Mouse (Mus musculus) limb, embryonic 14.5 days (tissue): Measurements from ENCODE around the gene Ccm2l. TPM values are rescaled to one million over a fixed set of nuclear protein-coding genes. Genes with fewer than 3 reads are reported as not detected.

Experiments
- ATAC-seq: fragments of 200-750 bp; cut with Nextera tagmentation; 2 replicates; pipeline ENCODE4 v1.8.0; 2017; ENCODE audit warnings: low read depth, moderate number of reproducible peaks, moderate TSS enrichment; ENCODE audit not compliant: low FRiP score
- DNase-seq: peaks from one replicate; pipeline ENCODE4 v3.0.0-alpha.2; 2015; ENCODE audit warnings: low spot score
- H3K27ac ChIP-seq: fragments of 300-500 bp; sonication (generic); replicated peaks from 2 replicates; pipeline ENCODE4 v1.5.1; 2014; ENCODE audit warnings: low read depth, mild to moderate bottlenecking, low read length, moderate library complexity, mixed read lengths
- H3K27me3 ChIP-seq: fragments of 300-500 bp; sonication (generic); 2 replicates; pipeline ENCODE4 v1.6.1; 2014; ENCODE audit warnings: low read length, mixed read lengths; ENCODE audit not compliant: control insufficient read depth, insufficient read depth
- H3K36me3 ChIP-seq: fragments of 300-500 bp; sonication (generic); 2 replicates; pipeline ENCODE4 v1.6.1; 2014; ENCODE audit warnings: mild to moderate bottlenecking, low read length, moderate library complexity, mixed read lengths; ENCODE audit not compliant: control insufficient read depth, insufficient read depth
- H3K4me1 ChIP-seq: fragments of 300-500 bp; sonication (generic); 2 replicates; pipeline ENCODE4 v1.6.1; 2014; ENCODE audit warnings: antibody characterized with exemption, low read length, mixed read lengths; ENCODE audit not compliant: control insufficient read depth, insufficient read depth
- H3K4me2 ChIP-seq: fragments of 300-500 bp; sonication (generic); replicated peaks from 2 replicates; pipeline ENCODE4 v1.6.1; 2014; ENCODE audit warnings: low read depth, mild to moderate bottlenecking, low read length, moderate library complexity; ENCODE audit not compliant: severe bottlenecking
- H3K4me3 ChIP-seq: fragments of 300-500 bp; sonication (generic); replicated peaks from 2 replicates; pipeline ENCODE4 v1.5.1; 2014; ENCODE audit warnings: low read length
- H3K9ac ChIP-seq: fragments of 300-500 bp; sonication (generic); 2 replicates; pipeline ENCODE4 v1.6.1; 2014; ENCODE audit warnings: mild to moderate bottlenecking, low read depth, low read length, moderate library complexity; ENCODE audit not compliant: severe bottlenecking
- H3K9me3 ChIP-seq: fragments of 300-500 bp; sonication (generic); 2 replicates; pipeline ENCODE4 v1.6.1; 2016; ENCODE audit warnings: low read length; ENCODE audit not compliant: control insufficient read depth
- POLR2A ChIP-seq: fragments of 200-500 bp; IDR thresholded peaks from 2 replicates; pipeline ENCODE4 v1.8.0; 2012; ENCODE audit warnings: inconsistent platforms, mild to moderate bottlenecking, moderate library complexity, borderline replicate concordance; ENCODE audit not compliant: insufficient read depth, insufficient read length; ENCODE audit errors: extremely low read depth
- WGBS: fragments of 180-500 bp; shearing (Covaris S2); extraction: QIAGEN DNeasy Blood & Tissue Kit; methylation state at CpG from one replicate; pipeline ENCODE4 v1.1.7; 2014; 5-methylcytosine and 5-hydroxymethylcytosine counted together
- polyA plus RNA-seq, 2 experiments: library from polyadenylated mRNA; depleted of rRNA in 1 of 2; stranded (reverse) in 1 of 2; unstranded in 1 of 2; fragments of >200 nt; fragmentation: Nextera tagmentation in 1 of 2; extraction: Ambion mirVana in 1 of 2; gene quantifications; 2 replicates each; pipeline versions ENCODE4 v1.2.1 to v1.2.3; 2012 to 2014

The Ccm2l gene
- polyA plus RNA-seq, 2 experiments, result 2.1 to 11.4 TPM

- no peaks in the 10 kb centered on the region for H3K4me1 ChIP-seq
- no peak overlapping the region for H3K4me2 ChIP-seq
- H3K4me3 ChIP-seq, result no peak overlapping the region
- peaks cover 38% of the 10 kb centered on the region for H3K27me3 ChIP-seq
- DNase-seq (no peak), ATAC-seq (no peak)
- no peak overlapping the region for H3K9ac ChIP-seq
- H3K36me3 ChIP-seq, result no peaks in the 10 kb centered on the region
- no peak for TF ChIP-seq POLR2A
- no peaks in the 10 kb centered on the region for H3K9me3 ChIP-seq
- 86% methylated on average over 10 of the region's 10 CpGs for WGBS
- H3K27ac ChIP-seq, result no peak overlapping the region
Measured at GRCm38 (mm10) chr2:153074651-153075050, 8.9 kb downstream of the Ccm2l start.

DNA sequence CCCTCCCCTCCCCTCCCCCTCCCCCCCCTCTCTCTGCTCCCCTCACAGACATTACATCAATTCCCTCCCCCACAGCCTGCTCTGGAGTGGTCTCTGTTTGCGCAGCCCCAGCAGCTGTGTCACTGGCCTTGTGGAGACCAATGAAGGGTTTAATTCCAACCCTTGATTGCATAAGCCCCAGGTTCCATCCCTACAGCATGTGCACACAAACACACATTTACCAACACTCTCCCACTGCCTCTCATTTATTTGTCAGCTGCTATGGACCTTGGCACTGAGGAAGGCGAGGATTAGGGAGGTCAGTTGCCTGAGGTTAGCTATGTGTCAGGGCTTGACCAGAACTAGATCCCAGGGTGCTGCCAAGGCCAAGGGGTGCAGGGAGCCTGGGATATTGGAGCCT, 10.2 kb downstream of the Ccm2l start:
- no peak overlapping the region for H3K4me2 ChIP-seq
- WGBS, result 63% methylated on average over 2 of the region's 2 CpGs
- no peak overlapping the region for H3K27ac ChIP-seq
- no peak overlapping the region for H3K4me3 ChIP-seq
- no peaks in the 10 kb centered on the region for H3K36me3 ChIP-seq
- DNase-seq (no peak), ATAC-seq (no peak)
- no peak overlapping the region for H3K9ac ChIP-seq
- H3K9me3 ChIP-seq, result no peaks in the 10 kb centered on the region
- TF ChIP-seq POLR2A, result no peak
- H3K27me3 ChIP-seq, result peaks cover 25% of the 10 kb centered on the region
- H3K4me1 ChIP-seq, result no peaks in the 10 kb centered on the region

GRCm38 (mm10) chr2:153080841-153081523, 15.2 kb downstream of the Ccm2l start:
- Histone ChIP-seq H3K4me2 (no peak overlapping the region), H3K4me1 (no peaks in the 10 kb centered on the region), H3K27me3 (no peaks in the 10 kb centered on the region), H3K9ac (no peak overlapping the region), H3K36me3 (no peaks in the 10 kb centered on the region), H3K4me3 (no peak overlapping the region), H3K27ac (no peak overlapping the region), H3K9me3 (no peaks in the 10 kb centered on the region)
- WGBS, result 31% methylated on average over 32 of the region's 32 CpGs
- no peak for TF ChIP-seq POLR2A
- ATAC-seq (no peak), DNase-seq (peak; percentile 87)

DNA sequence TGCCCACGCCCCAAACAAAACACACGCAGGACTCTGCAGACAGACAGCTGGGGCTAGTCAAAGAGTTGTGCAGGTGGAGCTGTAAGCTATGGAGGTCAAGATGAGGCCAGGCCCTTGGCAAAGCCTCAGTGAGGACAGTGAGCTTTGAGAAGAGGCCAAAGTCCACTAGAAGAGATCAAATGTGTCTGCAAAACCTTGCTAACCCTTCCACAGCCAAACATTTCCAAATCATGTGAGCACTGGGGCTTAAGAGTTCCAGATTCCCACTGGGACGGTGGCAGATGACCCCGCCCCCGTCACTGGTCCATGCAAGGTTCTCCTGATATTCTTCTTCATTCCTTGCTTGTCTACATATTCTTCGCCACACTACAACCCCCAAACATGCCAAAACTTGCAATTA, 16.1 kb downstream of the Ccm2l start:
- ATAC-seq (no peak), DNase-seq (no peak)
- 77% methylated on average over 6 of the region's 6 CpGs for WGBS
- Histone ChIP-seq H3K9me3 (no peaks in the 10 kb centered on the region), H3K36me3 (no peaks in the 10 kb centered on the region), H3K4me3 (no peak overlapping the region), H3K4me1 (no peaks in the 10 kb centered on the region), H3K27ac (no peak overlapping the region), H3K4me2 (no peak overlapping the region), H3K9ac (no peak overlapping the region), H3K27me3 (no peaks in the 10 kb centered on the region)
- no peak for TF ChIP-seq POLR2A

DNA sequence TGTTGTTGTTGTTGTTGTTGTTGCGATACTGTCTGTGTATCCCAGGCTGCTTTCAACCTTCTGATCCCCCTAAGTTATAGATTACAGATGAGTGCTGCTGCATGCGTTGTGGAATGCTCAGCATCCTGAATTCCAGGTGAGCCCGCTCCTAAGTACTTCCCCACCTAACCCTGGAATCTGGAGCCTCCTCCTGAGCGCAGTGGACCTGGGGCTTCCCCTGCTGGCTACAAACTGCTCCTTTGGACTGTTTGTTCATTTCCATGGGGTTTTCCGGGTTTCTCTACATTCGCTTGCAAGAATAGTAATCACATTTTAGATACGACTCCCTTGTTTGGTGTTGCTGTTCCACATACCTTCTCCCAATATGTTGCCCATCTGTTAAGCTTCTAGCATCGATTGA, 17.5 kb downstream of the Ccm2l start:
- no peak for TF ChIP-seq POLR2A
- DNase-seq (no peak), ATAC-seq (no peak)
- H3K4me2 ChIP-seq, result no peak overlapping the region
- no peak overlapping the region for H3K4me3 ChIP-seq
- no peak overlapping the region for H3K9ac ChIP-seq
- H3K9me3 ChIP-seq, result no peaks in the 10 kb centered on the region
- WGBS, result 82% methylated on average over 8 of the region's 8 CpGs
- H3K36me3 ChIP-seq, result no peaks in the 10 kb centered on the region
- no peaks in the 10 kb centered on the region for H3K27me3 ChIP-seq
- H3K4me1 ChIP-seq, result no peaks in the 10 kb centered on the region
- H3K27ac ChIP-seq, result no peak overlapping the region

DNA sequence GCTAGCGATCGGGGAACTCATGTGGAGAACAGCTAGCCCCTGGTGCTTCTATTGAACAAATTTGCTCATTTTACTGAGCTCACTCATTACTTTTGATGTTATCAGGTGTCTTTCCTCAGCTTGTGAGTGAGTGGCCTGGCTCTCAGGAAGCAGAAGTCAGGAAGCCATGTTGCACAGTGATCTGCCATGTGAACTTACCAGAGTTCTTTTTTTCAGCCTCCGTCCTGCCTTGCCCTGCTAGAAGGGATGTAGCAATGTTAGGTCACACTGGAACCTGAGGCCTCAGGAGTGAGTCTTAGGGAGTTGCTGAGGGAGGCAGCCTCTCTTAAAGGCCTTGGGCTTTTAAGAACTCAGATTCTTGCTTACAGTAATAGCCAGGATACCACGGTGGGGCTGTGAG, 18.1 kb downstream of the Ccm2l start:
- Histone ChIP-seq H3K36me3 (no peaks in the 10 kb centered on the region), H3K27me3 (no peaks in the 10 kb centered on the region), H3K4me2 (no peak overlapping the region), H3K9ac (no peak overlapping the region), H3K4me3 (no peak overlapping the region), H3K4me1 (no peaks in the 10 kb centered on the region), H3K9me3 (no peaks in the 10 kb centered on the region), H3K27ac (no peak overlapping the region)
- DNase-seq, result no peak
- no peak for TF ChIP-seq POLR2A
- no peak for ATAC-seq
- WGBS, result 71% methylated on average over 4 of the region's 4 CpGs
